Mouse (Mus musculus) bone marrow, adult 2 months (tissue): ENCODE data around the gene Ppargc1a.

Experiments
- CTCF ChIP-seq: fragments of 200-500 bp; IDR thresholded peaks from 2 replicates; pipeline ENCODE4 v1.5.1; 2011; ENCODE audit warnings: low read length, control low read depth; ENCODE audit not compliant: control insufficient read depth, insufficient read depth
- POLR2A ChIP-seq: fragments of 200-500 bp; IDR thresholded peaks from 2 replicates; pipeline ENCODE4 v1.6.1; 2011; ENCODE audit warnings: low read depth, mild to moderate bottlenecking, control low read depth, low read length, borderline replicate concordance; ENCODE audit not compliant: control insufficient read depth

DNA sequence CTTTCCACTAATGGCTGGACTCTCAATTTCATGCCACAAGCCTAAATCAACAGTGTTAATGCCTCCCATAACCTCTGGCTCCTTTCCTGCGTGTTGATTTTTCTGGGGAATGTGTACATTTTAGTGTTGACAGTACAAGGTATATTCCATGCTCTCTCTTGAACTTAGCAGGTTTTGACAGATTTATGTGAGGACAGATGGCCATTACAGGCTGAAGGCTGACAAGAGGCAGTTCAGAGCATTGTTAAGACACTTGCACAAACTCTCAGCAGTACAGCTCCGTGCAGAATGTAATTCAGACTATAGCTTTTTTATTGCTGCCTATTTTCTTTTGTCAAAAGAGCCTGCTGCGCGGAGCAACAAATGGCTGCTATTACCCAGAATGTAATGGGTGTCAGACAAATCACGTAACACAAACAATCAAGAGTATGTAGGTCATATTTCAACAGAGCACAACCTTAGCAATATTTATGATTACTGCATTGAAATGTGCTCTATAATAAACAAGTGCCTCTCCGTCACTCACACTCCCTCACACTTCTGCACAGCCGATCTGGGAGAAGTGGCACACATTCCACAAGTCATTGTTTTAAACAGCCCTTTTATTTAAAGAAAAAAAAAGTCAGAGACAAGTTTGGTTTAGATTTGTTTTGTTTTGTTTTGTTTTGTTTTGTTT is 89.1 kb downstream of the Ppargc1a start:
- TF ChIP-seq CTCF = no peak
- TF ChIP-seq POLR2A = no peak
